Mouse (Mus musculus): ENCODE measurements around the gene Ceacam16. TPM values are rescaled to one million over a fixed set of nuclear protein-coding genes. Genes with fewer than 3 reads are reported as not detected.

Gene Ceacam16
- polyA plus RNA-seq, 1 experiment from 2014 or later = not detected

GRCm38 (mm10) chr7:19822604-19823058, 38.5 kb downstream of the Ceacam16 start, which contains the start of gene Bcl3:
TSS of gene Bcl3 (minus strand) at chr7:19822770.
- WGBS = under 1% methylated on average over 25 of the region's 42 CpGs
- Histone ChIP-seq H3K4me1 (replicated peaks; ENCODE audit: control insufficient read depth, insufficient read depth) (peaks cover 12% of the 10 kb centered on the region), H3K36me3 (ENCODE audit: control insufficient read depth, insufficient read depth, low read length) (no peaks in the 10 kb centered on the region), H3K27ac (replicated peaks) (peak within 1 kb of the TSS; percentile 91), H3K4me3 (ENCODE audit: low read depth, low read length) (peak within 1 kb of the TSS; percentile 53), H3K27me3 (ENCODE audit: control insufficient read depth, insufficient read depth, low read length) (no peaks in the 10 kb centered on the region), H3K9ac (ENCODE audit: low read length) (peak within 1 kb of the TSS; percentile 78), H3K9me3 (ENCODE audit: control insufficient read depth, low read length) (no peaks in the 10 kb centered on the region), H3K4me2 (replicated peaks; ENCODE audit: low read depth) (peak within 1 kb of the TSS; percentile 96)
- ATAC-seq (ENCODE audit: low FRiP score, low TSS enrichment) = no peak
- DNase-seq (ENCODE audit: low spot score) = peak; percentile 77
- TF ChIP-seq EP300 (optimal IDR thresholded peaks at IDR 0.05) (no peak), CTCF (IDR thresholded peaks at IDR 0.05; ENCODE audit: low read depth) (no peak)

GRCm38 (mm10) chr7:19822193-19822592, 38.9 kb downstream of the Ceacam16 start:
- Histone ChIP-seq H3K9me3 (ENCODE audit: control insufficient read depth, low read length) (no peaks in the 10 kb centered on the region), H3K4me1 (replicated peaks; ENCODE audit: control insufficient read depth, insufficient read depth) (peaks cover 12% of the 10 kb centered on the region), H3K4me2 (replicated peaks; ENCODE audit: low read depth) (peak overlapping the region; percentile 96), H3K27ac (replicated peaks) (peak overlapping the region; percentile 91), H3K4me3 (ENCODE audit: low read depth, low read length) (peak overlapping the region; percentile 53), H3K9ac (ENCODE audit: low read length) (peak overlapping the region; percentile 78), H3K27me3 (ENCODE audit: control insufficient read depth, insufficient read depth, low read length) (no peaks in the 10 kb centered on the region), H3K36me3 (ENCODE audit: control insufficient read depth, insufficient read depth, low read length) (no peaks in the 10 kb centered on the region)
- ATAC-seq (ENCODE audit: low FRiP score, low TSS enrichment) (no peak), DNase-seq (ENCODE audit: low spot score) (no peak)
- 11% methylated on average over 18 of the region's 20 CpGs for WGBS
- TF ChIP-seq CTCF (IDR thresholded peaks at IDR 0.05; ENCODE audit: low read depth) (no peak), EP300 (optimal IDR thresholded peaks at IDR 0.05) (no peak)

DNA sequence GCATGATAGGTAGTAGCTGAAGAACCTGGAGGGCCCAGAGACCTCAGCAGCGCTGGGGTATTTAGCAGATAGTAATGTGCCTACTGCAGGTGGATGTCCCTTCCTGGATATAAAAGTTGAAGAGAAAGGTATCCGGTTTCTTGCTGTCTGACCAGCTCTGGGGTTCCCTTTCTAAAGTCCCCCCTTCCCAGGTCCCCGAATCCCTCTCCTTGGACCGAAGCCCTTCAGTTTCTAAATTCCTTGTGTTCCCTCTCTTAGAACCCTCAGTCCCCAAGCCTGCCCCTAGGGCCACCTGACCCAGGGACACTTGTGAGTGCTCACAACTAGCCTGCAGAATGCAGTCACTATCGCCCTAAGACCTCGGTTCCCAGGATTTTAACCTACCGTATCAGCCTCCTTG, 39.5 kb downstream of the Ceacam16 start:
- Histone ChIP-seq H3K4me1 (replicated peaks; ENCODE audit: control insufficient read depth, insufficient read depth) (peaks cover 15% of the 10 kb centered on the region), H3K4me3 (ENCODE audit: low read depth, low read length) (peak overlapping the region; percentile 53; the same call in 1 of the 2 replicates)

DNA sequence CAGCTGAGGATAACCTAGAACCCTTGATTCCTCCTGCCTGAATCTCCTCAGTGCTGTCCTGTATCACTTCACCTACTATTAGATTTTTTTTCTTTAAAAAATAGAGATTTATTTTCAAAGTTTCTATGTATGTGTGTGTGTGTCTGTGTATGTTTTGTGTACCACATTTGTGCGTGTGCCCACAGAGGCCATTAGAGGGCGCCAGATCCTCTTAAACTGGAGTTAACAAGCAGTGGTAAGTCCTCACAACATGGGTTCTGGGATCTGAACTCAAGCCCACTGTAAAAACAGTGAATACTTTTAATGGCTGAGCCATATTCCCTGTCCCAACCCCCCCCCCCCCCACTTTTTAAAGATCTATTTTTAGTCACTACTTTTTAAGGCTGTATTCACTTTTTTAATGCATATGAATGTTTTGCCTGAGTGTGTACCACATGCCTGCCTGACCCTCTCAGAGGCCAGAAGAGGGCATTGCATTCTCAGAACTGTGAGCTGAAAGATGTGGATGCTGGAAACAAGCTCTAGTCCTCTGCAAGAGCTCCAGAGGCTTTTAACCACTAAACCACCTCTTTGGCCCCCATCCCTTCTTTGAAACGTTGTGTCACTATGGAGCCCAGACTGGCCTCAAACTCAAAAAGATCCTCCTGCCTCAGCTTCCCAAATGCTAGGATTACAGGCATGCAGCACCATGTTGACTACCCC, 40.6 kb downstream of the Ceacam16 start:
- H3K4me1 ChIP-seq (replicated peaks; ENCODE audit: control insufficient read depth, insufficient read depth) = peaks cover 14% of the 10 kb centered on the region
- DNase-seq (ENCODE audit: low spot score) = no peak
- 73% methylated on average over 3 of the region's 3 CpGs for WGBS

More for the DNA sequence above, 39.5 kb downstream of the Ceacam16 start:
- TF ChIP-seq EP300 (optimal IDR thresholded peaks at IDR 0.05) = no peak
- TF ChIP-seq CTCF (IDR thresholded peaks at IDR 0.05; ENCODE audit: low read depth) = no peak
- DNase-seq (ENCODE audit: low spot score) (no peak), ATAC-seq (ENCODE audit: low FRiP score, low TSS enrichment) (no peak)
- H3K9me3 ChIP-seq (ENCODE audit: control insufficient read depth, low read length) = no peaks in the 10 kb centered on the region
- peak overlapping the region; percentile 91; the same call in 1 of the 2 replicates for H3K27ac ChIP-seq (replicated peaks)
- no peaks in the 10 kb centered on the region for H3K27me3 ChIP-seq (ENCODE audit: control insufficient read depth, insufficient read depth, low read length)
- H3K4me2 ChIP-seq (replicated peaks; ENCODE audit: low read depth) = peak overlapping the region; percentile 96
- H3K36me3 ChIP-seq (ENCODE audit: control insufficient read depth, insufficient read depth, low read length) = no peaks in the 10 kb centered on the region
- WGBS = 74% methylated on average over 7 of the region's 7 CpGs
- H3K9ac ChIP-seq (ENCODE audit: low read length) = 0 out of 2 replicates have a peak overlapping the region, but pooled peaks have one; percentile 78

DNA sequence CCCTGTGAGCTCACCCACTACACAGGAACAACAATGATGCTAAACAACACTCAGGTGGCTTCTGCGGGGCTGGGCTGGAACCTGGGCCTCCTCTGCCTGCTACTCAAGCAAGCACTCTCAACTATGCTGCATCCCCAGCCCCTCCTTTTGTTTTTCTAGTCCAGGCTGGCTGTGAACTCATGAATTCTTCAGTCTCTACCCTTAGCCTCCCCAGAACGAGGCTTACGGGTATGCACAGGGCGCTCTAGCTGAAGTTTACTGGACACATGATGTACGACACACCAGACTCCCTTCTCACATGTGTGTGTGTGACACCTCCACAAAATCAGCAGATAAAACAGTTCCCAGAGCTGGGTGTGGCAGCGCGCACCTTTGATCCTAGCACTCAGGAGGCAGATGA, 42.2 kb downstream of the Ceacam16 start:
- Histone ChIP-seq H3K36me3 (ENCODE audit: control insufficient read depth, insufficient read depth, low read length) (no peaks in the 10 kb centered on the region), H3K4me1 (replicated peaks; ENCODE audit: control insufficient read depth, insufficient read depth) (peaks cover 14% of the 10 kb centered on the region), H3K27me3 (ENCODE audit: control insufficient read depth, insufficient read depth, low read length) (no peaks in the 10 kb centered on the region), H3K9me3 (ENCODE audit: control insufficient read depth, low read length) (no peaks in the 10 kb centered on the region), H3K9ac (ENCODE audit: low read length) (no peak overlapping the region), H3K4me2 (replicated peaks; ENCODE audit: low read depth) (no peak overlapping the region), H3K4me3 (ENCODE audit: low read depth, low read length) (no peak overlapping the region), H3K27ac (replicated peaks) (peak overlapping the region; percentile 69)
- TF ChIP-seq CTCF (IDR thresholded peaks at IDR 0.05; ENCODE audit: low read depth) (no peak), EP300 (optimal IDR thresholded peaks at IDR 0.05) (no peak)
- DNase-seq (ENCODE audit: low spot score) = no peak
- no peak for ATAC-seq (ENCODE audit: low FRiP score, low TSS enrichment)
- 75% methylated on average over 7 of the region's 7 CpGs for WGBS

More for the DNA sequence above, 40.6 kb downstream of the Ceacam16 start:
- TF ChIP-seq EP300 (optimal IDR thresholded peaks at IDR 0.05) = no peak
- TF ChIP-seq CTCF (IDR thresholded peaks at IDR 0.05; ENCODE audit: low read depth) = peak; percentile 48
- Histone ChIP-seq H3K9me3 (ENCODE audit: control insufficient read depth, low read length) (no peaks in the 10 kb centered on the region), H3K4me2 (replicated peaks; ENCODE audit: low read depth) (no peak overlapping the region), H3K4me3 (ENCODE audit: low read depth, low read length) (no peak overlapping the region), H3K27me3 (ENCODE audit: control insufficient read depth, insufficient read depth, low read length) (no peaks in the 10 kb centered on the region), H3K36me3 (ENCODE audit: control insufficient read depth, insufficient read depth, low read length) (no peaks in the 10 kb centered on the region), H3K27ac (replicated peaks) (no peak overlapping the region), H3K9ac (ENCODE audit: low read length) (no peak overlapping the region)
- ATAC-seq (ENCODE audit: low FRiP score, low TSS enrichment) = no peak

GRCm38 (mm10) chr7:19818440-19818839, 42.7 kb downstream of the Ceacam16 start:
- Histone ChIP-seq H3K27ac (replicated peaks) (peak overlapping the region; percentile 69), H3K36me3 (ENCODE audit: control insufficient read depth, insufficient read depth, low read length) (no peaks in the 10 kb centered on the region), H3K4me3 (ENCODE audit: low read depth, low read length) (no peak overlapping the region), H3K9me3 (ENCODE audit: control insufficient read depth, low read length) (no peaks in the 10 kb centered on the region), H3K4me2 (replicated peaks; ENCODE audit: low read depth) (no peak overlapping the region), H3K4me1 (replicated peaks; ENCODE audit: control insufficient read depth, insufficient read depth) (peaks cover 10% of the 10 kb centered on the region), H3K9ac (ENCODE audit: low read length) (no peak overlapping the region), H3K27me3 (ENCODE audit: control insufficient read depth, insufficient read depth, low read length) (no peaks in the 10 kb centered on the region)
- TF ChIP-seq CTCF (IDR thresholded peaks at IDR 0.05; ENCODE audit: low read depth) = no peak
- no peak for TF ChIP-seq EP300 (optimal IDR thresholded peaks at IDR 0.05)
- 51% methylated on average over 5 of the region's 5 CpGs for WGBS
- DNase-seq (ENCODE audit: low spot score) = peak; percentile 43
- peak; percentile 38; the same call in 1 of the 2 replicates for ATAC-seq (ENCODE audit: low FRiP score, low TSS enrichment)

All from stomach, postnatal 0 days (tissue).